Mouse (Mus musculus): ENCODE results near the gene Hist1h3g. TPM values are rescaled to one million over a fixed set of nuclear protein-coding genes. Genes with fewer than 3 reads are reported as not detected.
"Not testable (repeated sequence)": the region's sequence is repeated elsewhere in the genome, so short reads cannot be mapped to it uniquely, and the experiment has no call there.

The Hist1h3g gene
- polyA plus RNA-seq, 1 experiment from 2014 or later: 3.3 TPM

DNA sequence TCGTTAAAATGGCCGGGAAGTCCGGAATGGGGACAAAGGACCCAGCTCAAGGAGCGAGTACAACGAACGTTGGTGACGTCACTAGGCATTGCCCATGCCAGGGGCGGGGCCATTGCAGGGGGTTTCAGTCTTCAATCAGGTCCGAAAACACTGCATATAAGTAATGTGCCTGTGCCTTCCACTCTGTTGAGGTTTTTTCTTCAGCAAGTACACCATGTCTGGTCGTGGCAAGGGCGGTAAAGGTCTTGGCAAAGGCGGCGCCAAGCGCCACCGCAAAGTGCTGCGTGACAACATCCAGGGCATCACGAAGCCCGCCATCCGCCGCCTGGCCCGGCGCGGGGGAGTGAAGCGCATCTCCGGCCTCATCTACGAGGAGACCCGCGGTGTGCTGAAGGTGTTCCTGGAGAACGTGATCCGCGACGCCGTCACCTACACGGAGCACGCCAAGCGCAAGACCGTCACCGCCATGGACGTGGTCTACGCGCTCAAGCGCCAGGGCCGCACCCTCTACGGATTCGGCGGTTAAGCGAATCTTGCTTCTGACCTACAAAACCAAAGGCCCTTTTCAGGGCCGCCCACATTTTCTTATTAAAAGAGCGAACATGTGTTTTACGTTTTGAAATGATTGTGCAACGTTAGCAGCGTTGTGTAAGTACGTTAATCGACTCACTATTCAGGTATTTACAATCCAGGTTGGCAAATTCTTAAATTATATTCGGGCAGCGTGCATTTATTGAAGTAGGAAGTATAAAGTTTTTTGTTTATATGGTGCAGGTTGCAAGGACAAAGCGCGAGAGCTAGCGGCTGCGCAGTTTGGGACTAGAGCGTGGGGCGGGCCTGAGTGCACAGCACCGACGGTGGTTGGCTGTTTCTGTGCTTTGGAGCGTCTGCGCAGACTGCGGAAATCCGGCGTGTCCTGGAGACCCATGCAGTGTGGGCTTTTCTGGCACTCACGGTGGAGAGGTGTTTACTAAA lies 4.0 kb upstream of the Hist1h3g start, which contains the start of gene Hist1h4h:
Hist1h4h (plus strand) TSS at position 150 of the 975 bp plus-strand sequence.
- Histone ChIP-seq H3K27me3 (ENCODE audit: insufficient read depth, poor library complexity, severe bottlenecking) (no peaks in the 10 kb centered on the region), H3K36me3 (no peaks in the 10 kb centered on the region), H3K9me3 (no peaks in the 10 kb centered on the region), H3K4me3 (peak within 1 kb of the TSS; percentile 64), H3K27ac (peak within 1 kb of the TSS; percentile 98), H3K4me1 (replicated peaks) (peaks cover 51% of the 10 kb centered on the region)
- under 1% methylated on average over 69 of the region's 70 CpGs for WGBS
- peak; percentile 97 for DNase-seq (ENCODE audit: low spot score)

DNA sequence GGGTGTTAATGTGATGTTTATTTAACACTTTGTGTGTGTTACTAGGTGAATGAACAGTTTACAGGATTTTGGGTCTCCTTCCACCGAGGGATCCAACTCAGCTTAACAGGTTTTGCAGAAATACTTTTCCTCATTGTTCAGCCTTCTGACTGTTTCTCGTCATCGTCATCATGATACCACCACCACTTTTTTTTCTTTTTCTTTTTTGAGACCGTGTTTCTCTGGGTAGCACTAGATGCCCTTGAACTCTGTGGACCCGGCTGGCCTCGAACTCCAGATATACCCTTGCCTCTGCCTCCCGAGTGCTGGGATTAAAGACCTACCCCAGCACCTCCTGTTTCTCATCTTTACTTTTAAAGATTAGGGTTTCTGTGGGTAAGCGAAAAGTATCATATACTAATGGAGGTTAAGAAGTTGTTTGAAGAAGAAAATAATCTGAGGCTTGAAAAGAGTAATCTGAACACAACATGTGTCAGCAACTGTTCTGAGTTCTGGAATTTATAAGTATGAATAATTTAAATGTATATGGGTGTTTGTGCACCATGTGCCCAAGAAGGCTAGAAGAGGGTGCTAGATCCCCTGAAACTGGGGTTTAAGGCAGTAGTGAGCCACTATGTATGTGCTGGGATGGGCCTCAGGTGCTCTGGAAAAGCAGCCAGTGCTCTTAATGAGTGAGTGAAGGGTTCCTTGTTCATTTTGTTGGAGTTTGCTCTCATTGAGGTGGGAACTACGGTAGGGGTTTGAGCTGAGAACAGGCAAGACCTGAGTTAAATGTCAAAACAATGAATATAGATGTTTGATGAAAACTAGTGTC lies 2.8 kb upstream of the Hist1h3g start:
- peaks cover 56% of the 10 kb centered on the region for H3K4me1 ChIP-seq (replicated peaks)
- peak overlapping the region; percentile 64 for H3K4me3 ChIP-seq
- DNase-seq (ENCODE audit: low spot score): peak; percentile 40
- no peaks in the 10 kb centered on the region for H3K27me3 ChIP-seq (ENCODE audit: insufficient read depth, poor library complexity, severe bottlenecking)
- H3K36me3 ChIP-seq: no peaks in the 10 kb centered on the region
- WGBS: 30% methylated on average over 9 of the region's 9 CpGs
- H3K9me3 ChIP-seq: no peaks in the 10 kb centered on the region
- H3K27ac ChIP-seq: peak overlapping the region; percentile 98

DNA sequence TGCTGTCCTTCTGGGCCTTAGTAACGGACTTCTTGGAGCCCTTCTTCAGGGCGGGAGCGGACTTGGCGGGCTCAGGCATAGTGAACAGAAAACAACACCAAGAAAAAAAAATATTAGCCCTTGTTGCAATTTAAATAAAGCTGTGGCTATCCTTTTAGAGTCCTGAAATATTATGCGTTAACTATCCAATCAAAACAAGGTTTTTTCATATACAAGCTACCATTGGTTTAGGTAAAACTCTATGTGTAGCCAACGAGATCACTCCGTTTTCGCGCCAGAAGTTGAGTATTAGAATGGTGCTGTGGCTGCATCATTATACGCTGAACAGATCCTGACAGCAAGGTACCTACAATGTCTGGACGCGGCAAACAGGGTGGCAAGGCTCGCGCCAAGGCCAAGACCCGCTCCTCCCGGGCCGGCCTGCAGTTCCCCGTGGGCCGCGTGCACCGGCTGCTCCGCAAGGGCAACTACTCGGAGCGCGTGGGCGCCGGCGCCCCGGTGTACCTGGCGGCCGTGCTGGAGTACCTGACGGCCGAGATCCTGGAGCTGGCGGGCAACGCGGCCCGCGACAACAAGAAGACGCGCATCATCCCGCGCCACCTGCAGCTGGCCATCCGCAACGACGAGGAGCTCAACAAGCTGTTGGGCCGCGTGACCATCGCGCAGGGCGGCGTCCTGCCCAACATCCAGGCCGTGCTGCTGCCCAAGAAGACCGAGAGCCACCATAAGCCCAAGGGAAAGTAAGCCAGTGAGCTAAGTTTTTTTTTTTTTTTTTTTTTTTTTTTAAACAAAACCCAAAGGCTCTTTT lies 1.5 kb upstream of the Hist1h3g start, which contains the start of gene Hist1h2af:
Hist1h2af (plus strand) TSS at position 347 of the 808 bp plus-strand sequence.
- peak within 1 kb of the TSS; percentile 98 for H3K27ac ChIP-seq
- H3K9me3 ChIP-seq; H3K27me3 ChIP-seq (ENCODE audit: insufficient read depth, poor library complexity, severe bottlenecking); H3K36me3 ChIP-seq: not testable (repeated sequence)
- WGBS: under 1% methylated on average over 29 of the region's 53 CpGs
- DNase-seq (ENCODE audit: low spot score): peak; percentile 85
- H3K4me3 ChIP-seq: peak within 1 kb of the TSS; percentile 64
- peaks cover 58% of the 10 kb centered on the region for H3K4me1 ChIP-seq (replicated peaks)

- under 1% methylated on average over 15 of the region's 15 CpGs for WGBS
- Histone ChIP-seq H3K36me3 (no peaks in the 10 kb centered on the region), H3K4me3 (peak overlapping the region; percentile 64), H3K4me1 (replicated peaks) (peaks cover 51% of the 10 kb centered on the region), H3K27me3 (ENCODE audit: insufficient read depth, poor library complexity, severe bottlenecking) (no peaks in the 10 kb centered on the region), H3K27ac (peak overlapping the region; percentile 98), H3K9me3 (no peaks in the 10 kb centered on the region)
- peak; percentile 55 for DNase-seq (ENCODE audit: low spot score)
Measured at GRCm38 (mm10) chr13:23534368-23535131, 672 bp upstream of the Hist1h3g start.

DNA sequence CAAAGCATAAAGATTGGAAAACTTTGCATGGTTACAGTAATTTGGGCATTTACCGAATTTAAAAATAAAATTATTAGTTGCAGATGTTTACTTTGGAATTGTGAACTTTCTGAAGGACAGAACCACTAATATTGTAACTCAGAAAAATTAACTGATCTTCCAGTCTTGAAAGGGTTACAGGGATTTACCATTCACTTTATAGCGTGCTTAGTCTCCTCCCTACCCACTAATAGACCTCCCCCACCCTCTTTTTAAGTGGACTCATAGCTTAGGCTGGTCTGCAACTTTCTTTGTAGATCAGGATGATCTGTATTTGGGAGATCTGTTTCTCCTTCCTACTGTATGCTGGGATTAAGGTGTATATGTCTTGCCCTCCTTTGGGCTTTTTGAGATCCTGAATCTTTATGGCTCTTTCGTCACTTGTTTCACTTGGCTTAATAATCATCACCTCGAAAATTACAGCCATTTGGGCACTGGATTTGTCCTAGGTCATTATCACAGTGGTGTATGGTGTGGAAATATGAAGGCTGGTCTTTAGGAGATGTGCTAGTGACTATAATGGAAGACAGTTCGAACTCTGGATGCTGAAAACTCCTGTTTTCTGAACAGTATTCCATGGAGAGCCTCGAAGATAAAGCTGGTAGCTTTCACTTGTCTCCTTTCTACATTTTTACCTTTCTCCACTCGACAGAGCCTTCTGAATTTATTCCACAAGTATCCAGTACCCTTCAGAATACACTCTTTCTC lies 1.0 kb downstream of the Hist1h3g start:
- Histone ChIP-seq H3K27me3 (ENCODE audit: insufficient read depth, poor library complexity, severe bottlenecking) (no peaks in the 10 kb centered on the region), H3K27ac (peak overlapping the region; percentile 98), H3K36me3 (no peaks in the 10 kb centered on the region), H3K4me3 (peak overlapping the region; percentile 64), H3K9me3 (no peaks in the 10 kb centered on the region), H3K4me1 (replicated peaks) (peaks cover 47% of the 10 kb centered on the region)
- DNase-seq (ENCODE audit: low spot score): no peak
- WGBS: 27% methylated on average over 7 of the region's 7 CpGs

DNA sequence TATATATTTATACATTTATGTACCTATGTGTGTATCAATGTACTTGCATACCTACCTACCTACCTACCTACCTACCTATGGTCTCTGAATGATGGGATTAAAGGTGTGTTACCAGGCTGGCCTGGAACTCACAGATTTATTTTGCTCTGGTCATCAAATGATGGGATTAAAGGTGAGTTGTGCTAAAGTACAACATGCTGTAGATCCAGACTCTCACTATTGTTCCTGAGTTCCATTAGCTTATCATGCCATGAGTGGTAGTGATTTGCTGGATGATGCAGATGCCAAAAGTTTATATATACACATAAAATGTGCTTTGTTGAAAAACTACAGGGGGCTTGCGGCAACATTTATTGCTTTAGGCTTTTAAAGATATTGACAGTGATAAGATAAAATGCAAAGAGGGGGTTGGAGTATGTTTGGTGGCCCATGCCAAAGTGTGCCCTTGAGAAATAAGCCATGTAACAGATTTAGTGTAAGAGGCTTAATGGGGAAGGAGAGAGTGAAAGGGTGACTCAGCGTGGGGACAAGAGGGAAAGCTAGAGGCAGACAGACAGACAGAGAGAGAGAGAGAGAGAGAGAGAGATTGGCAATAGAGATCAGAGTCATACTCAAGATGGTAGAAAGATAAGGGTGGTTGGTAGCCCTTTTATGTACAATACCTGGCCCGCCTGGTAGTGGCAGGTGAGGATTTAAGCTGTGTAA lies 1.9 kb downstream of the Hist1h3g start:
- DNase-seq (ENCODE audit: low spot score): no peak
- peak overlapping the region; percentile 98; the same call in 1 of the 2 replicates for H3K27ac ChIP-seq
- H3K36me3 ChIP-seq: no peaks in the 10 kb centered on the region
- no peaks in the 10 kb centered on the region for H3K27me3 ChIP-seq (ENCODE audit: insufficient read depth, poor library complexity, severe bottlenecking)
- 83% methylated on average over 3 of the region's 3 CpGs for WGBS
- peak overlapping the region; percentile 64 for H3K4me3 ChIP-seq
- peaks cover 47% of the 10 kb centered on the region for H3K4me1 ChIP-seq (replicated peaks)
- H3K9me3 ChIP-seq: no peaks in the 10 kb centered on the region

- H3K27me3 ChIP-seq (ENCODE audit: insufficient read depth, poor library complexity, severe bottlenecking): no peaks in the 10 kb centered on the region
- no peaks in the 10 kb centered on the region for H3K9me3 ChIP-seq
- no peaks in the 10 kb centered on the region for H3K36me3 ChIP-seq
- WGBS: 83% methylated on average over 5 of the region's 5 CpGs
- H3K27ac ChIP-seq: peak overlapping the region; percentile 60
- H3K4me1 ChIP-seq (replicated peaks): peaks cover 42% of the 10 kb centered on the region
- H3K4me3 ChIP-seq: no peak overlapping the region; the same call in 1 of the 2 replicates
- DNase-seq (ENCODE audit: low spot score): no peak
Measured at GRCm38 (mm10) chr13:23538249-23538648, 3.0 kb downstream of the Hist1h3g start.

DNA sequence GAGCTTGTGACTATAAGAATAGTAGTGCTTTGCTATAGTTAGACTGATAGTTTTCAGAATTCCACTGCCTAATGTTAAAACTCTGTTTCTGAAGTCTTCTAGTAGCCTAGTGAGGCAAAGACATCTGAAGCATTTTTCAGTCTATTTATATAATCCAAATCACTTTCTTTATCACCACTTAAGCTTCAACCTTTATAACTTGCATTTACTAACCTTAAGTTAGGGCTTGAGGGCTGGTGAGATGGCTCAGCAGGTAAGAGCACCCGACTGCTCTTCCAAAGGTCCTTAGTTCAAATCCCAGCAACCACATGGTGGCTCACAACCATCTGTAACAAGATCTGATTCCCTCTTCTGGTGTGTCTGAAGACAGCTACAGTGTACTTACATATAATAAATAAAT lies 4.6 kb downstream of the Hist1h3g start:
- whole genome bisulfite sequencing: 76% methylated on average over 1 of the region's 1 CpGs
- H3K27me3 ChIP-seq (ENCODE audit: insufficient read depth, poor library complexity, severe bottlenecking); H3K27ac ChIP-seq; H3K4me3 ChIP-seq; DNase-seq (ENCODE audit: low spot score); H3K36me3 ChIP-seq; H3K9me3 ChIP-seq: not testable (repeated sequence)
- peaks cover 34% of the 10 kb centered on the region for H3K4me1 ChIP-seq (replicated peaks)

DNA sequence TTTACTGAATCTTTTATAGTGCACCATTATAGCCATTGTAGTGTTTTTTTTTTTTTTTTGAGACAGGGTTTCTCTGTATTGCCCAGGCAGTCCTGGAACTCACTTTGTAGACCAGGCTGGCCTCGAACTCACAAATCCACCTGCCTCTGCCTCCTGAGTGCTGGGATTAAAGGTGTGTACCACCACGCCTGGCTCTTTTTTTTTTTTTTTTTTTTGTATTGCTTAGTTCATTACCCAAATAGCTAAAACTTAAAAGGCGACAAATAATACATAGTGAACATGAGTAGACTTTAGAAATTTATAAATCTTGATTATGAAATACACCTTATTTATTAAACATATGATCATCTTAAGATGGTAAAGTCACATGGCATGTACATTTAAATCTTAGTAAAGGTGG lies 6.3 kb downstream of the Hist1h3g start:
- WGBS: 84% methylated on average over 3 of the region's 3 CpGs
- peaks cover 31% of the 10 kb centered on the region for H3K4me1 ChIP-seq (replicated peaks)
- H3K27me3 ChIP-seq (ENCODE audit: insufficient read depth, poor library complexity, severe bottlenecking): no peaks in the 10 kb centered on the region
- H3K9me3 ChIP-seq: no peaks in the 10 kb centered on the region
- DNase-seq (ENCODE audit: low spot score): no peak
- H3K36me3 ChIP-seq: no peaks in the 10 kb centered on the region
- no peak overlapping the region for H3K4me3 ChIP-seq
- no peak overlapping the region for H3K27ac ChIP-seq

DNA sequence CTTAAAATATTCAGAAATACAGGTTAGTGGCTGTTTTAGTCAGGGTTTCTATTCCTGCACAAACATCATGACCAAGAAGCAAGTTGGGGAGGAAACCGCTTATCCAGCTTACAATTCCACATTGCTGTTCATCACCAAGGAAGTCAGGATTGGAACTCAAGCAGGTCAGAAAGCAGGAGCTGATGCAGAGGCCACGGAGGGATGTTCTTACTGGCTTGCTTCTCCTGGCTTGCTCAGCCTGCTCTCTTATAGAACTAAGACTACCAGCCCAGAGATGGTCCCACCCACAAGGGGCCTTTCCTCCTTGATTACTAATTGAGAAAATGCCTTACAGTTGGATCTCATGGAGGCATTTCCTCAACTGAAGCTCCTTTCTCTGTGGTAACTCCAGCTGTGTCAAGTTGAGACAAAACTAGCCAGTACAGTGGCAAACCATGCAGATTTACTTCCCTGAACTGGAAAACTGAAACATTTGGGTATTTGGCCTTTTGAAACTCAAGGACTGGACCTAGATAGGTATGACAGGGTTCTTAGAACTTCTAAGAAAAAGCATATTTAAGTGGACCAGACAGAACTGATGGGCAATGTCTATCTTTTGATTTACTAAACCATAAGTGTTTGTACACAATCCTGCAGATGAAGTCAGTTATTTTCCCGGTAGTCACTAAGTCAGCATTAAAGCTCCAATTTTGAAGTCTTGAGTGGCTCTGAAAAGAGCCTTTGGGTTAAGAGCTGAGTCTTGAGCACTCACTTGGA lies 7.2 kb downstream of the Hist1h3g start:
- H3K4me1 ChIP-seq (replicated peaks): peaks cover 23% of the 10 kb centered on the region
- peak overlapping the region; percentile 95 for H3K27ac ChIP-seq
- DNase-seq (ENCODE audit: low spot score); H3K36me3 ChIP-seq; H3K27me3 ChIP-seq (ENCODE audit: insufficient read depth, poor library complexity, severe bottlenecking); H3K9me3 ChIP-seq: not testable (repeated sequence)
- H3K4me3 ChIP-seq: peak overlapping the region; percentile 57
- 9% methylated on average over 3 of the region's 3 CpGs for WGBS

All from hindbrain, embryonic 10.5 days (tissue).